Mouse (Mus musculus): Measurements from ENCODE around the gene Olfr193.

DNA sequence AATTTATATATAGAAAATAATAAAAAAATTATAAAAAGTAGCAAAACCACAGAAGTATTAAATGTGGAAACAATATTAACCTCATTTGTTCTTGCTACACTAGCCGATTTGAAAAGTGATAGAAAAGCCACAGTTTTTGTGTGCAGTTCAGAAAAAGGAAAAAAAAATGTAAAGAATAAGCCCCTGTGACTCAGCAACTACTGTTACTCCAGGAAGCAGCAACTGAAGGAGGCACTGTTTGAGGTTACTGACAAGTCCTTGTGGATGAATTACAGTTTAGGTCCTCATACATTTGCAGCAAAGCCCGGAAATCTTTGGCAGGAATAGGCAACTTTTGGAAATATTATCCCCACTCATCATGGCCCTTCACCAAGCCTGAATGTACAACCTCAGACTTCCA, 6.4 kb downstream of the Olfr193 start:
- TF ChIP-seq CHD2 (IDR thresholded peaks at IDR 0.05; ENCODE audit: low read depth, low read length) (no peak), HCFC1 (IDR thresholded peaks at IDR 0.05; ENCODE audit: borderline replicate concordance, insufficient read depth, low read length) (no peak), MAFK (IDR thresholded peaks at IDR 0.05; ENCODE audit: insufficient read depth, low read depth, low read length) (no peak), ZC3H11A (IDR thresholded peaks at IDR 0.05; ENCODE audit: borderline replicate concordance, low read depth, low read length) (no peak)
